Mouse (Mus musculus) MEL-GATA-1-ER (cell line): Measurements from ENCODE around the gene Prkacb.
"Not testable (repeated sequence)": the region's sequence is repeated elsewhere in the genome, so short reads cannot be mapped to it uniquely, and the experiment has no call there.

Experiments used
- DNase-seq: peaks from one replicate; pipeline ENCODE4 v3.0.0-alpha.2; 2012; ENCODE audit warnings: low read depth; ENCODE audit errors: extremely low read depth

The Prkacb gene

DNA sequence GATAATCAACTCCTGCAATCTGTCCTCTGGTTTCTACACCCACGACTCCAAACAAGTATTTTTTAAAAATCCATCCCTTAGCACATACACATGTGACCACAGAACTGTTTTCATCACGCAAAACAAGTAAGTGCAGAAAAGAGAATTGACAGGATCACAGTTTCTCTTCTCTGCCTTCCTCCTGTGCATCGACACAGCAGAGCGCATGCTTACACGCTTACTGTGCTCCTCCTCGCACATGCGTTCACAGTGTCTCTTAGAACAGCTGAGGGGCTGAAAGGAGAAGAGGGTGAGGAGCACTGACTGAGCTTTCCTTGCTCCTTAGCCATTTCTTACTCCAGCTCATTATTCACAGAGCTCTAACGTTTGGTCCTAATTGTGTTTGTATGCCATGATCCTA lies 33.9 kb downstream of the Prkacb start:
- DNase-seq = no peak

GRCm38 (mm10) chr3:146778451-146778850 lies 34.3 kb downstream of the Prkacb start:
- no peak for DNase-seq

GRCm38 (mm10) chr3:146776711-146777110 lies 36.1 kb downstream of the Prkacb start:
- no peak for DNase-seq

DNA sequence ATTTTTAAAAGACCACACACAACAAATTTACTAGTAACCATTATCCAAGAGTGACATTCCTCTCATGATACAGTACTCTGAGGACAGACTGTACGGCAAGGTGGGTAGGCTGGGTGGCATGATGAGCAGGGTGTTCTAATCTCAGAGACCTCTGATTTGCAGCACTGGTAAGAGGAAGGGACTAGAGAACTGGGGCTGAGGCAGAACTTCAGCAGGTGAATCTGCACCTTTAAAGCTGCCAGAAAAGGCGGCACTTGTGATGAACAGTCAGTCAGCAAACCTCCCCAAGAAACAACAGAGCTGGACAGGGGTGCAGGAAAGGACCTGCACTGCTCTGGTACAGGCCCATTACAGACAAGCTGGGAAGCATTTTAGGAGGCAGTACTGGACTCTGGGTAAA lies 41.9 kb downstream of the Prkacb start:
- DNase-seq = no peak

GRCm38 (mm10) chr3:146769940-146770659 lies 42.7 kb downstream of the Prkacb start:
- no peak for DNase-seq

DNA sequence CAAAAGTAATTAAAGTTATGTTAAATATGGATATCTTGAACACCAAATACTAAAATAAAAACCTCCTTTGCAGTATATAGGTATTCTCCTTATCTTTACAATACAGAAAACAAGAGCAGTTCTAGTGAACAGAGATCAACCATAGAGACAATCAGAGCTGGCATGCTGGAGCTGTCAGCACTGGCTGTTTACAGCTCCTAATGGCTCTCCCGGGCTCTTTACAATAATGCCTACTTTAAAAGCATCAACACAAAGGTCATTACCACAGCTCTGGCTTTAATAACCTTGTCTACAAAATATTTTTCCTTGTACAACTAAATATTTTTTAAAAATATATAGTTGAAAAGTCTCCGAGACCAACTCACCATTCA lies 43.2 kb downstream of the Prkacb start:
- DNase-seq = no peak

- DNase-seq = no peak
Measured at GRCm38 (mm10) chr3:146768921-146769320, 43.9 kb downstream of the Prkacb start.

GRCm38 (mm10) chr3:146768360-146768759 lies 44.4 kb downstream of the Prkacb start:
- DNase-seq = no peak

DNA sequence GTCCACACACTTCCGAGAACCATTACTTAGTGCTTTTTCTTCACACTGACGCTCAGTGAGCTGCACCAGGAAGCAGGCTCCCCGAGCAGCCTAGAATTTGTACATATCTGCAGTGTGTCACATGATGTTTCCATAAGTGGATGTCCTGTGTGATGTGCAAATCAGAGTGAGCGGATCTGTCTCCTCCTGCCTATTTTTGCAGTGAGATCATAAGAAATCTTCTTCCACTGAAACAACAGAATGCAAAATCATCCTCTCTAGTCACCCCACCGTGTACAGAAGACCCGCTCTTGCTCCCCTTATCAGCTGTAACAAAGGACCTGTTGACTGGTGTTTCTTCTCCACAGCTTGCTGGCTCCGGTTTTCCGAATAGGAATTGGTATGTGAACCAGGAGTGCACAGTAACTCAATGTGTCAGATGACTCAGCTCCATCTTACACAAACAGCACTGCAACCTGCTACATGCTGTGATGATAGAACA lies 46.0 kb downstream of the Prkacb start:
- DNase-seq = no peak

GRCm38 (mm10) chr3:146766071-146766605 lies 46.7 kb downstream of the Prkacb start:
- DNase-seq = no peak

- no peak for DNase-seq
Measured at GRCm38 (mm10) chr3:146764871-146765529, 47.8 kb downstream of the Prkacb start.

- DNase-seq = not testable (repeated sequence)
Measured at GRCm38 (mm10) chr3:146763054-146763453, 49.7 kb downstream of the Prkacb start.

DNA sequence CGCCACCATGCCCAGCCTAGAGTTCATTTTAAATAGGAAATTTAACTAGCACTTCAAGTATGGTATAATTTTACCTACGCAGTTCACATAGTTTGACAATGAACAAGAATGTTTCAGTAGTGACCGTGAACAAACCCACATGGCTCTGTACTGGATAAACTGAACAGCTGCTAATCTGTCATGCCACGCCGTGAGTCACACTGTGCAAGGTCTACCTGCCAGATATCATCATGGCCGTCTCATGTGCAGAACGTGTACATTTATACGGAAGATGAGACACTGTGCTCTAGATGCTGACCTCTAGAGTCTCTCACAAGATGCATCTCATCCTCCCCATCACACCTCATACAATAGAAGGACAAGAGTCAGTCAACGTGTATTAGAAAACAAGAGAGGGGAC lies 51.5 kb downstream of the Prkacb start:
- DNase-seq = no peak

DNA sequence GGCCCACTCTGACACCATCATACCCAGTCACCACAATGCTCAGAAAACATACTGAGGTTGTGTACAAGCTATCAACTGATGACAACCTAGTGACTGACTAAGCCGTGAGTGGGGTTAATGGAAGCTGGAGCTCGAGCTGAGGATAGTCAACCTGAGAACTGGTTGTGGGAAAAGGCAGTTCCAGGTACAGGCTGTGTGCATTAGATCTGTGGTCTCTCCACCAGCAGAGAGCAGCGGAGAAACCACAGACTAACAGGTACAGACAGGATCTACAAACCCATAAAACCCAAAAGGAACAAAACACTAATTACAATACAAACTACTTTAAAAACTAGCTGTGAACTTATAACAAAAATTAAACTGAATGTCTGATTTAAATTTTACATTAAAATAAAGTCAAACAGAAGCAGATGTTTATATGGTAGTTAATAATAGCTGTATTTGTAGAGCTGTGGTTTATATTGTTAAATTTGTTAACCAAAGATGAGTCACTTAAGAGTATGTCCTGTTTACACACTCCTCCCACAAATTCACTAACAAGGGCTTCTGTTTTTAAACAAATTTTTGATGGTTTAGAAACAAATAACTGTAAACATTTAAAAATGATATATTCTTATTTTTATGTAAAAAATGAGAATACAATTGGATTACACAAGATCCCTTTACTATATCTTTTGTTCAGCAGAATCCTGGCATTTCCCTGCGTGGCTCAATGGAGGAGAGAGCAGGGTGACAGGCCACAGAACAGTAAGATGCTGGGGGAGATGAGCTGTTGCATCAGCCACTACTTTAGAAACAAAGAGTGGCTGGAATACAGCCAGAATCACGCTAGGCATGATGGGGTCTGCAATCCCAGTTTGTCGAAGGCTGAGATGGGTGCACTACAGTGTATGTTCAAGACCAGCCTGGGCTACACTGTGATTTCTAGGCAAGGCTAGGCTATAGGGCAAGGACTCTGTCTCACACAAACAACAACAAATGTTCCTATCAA lies 54.5 kb downstream of the Prkacb start:
- no peak for DNase-seq

- no peak for DNase-seq
Measured at GRCm38 (mm10) chr3:146754270-146754669, 58.5 kb downstream of the Prkacb start.

DNA sequence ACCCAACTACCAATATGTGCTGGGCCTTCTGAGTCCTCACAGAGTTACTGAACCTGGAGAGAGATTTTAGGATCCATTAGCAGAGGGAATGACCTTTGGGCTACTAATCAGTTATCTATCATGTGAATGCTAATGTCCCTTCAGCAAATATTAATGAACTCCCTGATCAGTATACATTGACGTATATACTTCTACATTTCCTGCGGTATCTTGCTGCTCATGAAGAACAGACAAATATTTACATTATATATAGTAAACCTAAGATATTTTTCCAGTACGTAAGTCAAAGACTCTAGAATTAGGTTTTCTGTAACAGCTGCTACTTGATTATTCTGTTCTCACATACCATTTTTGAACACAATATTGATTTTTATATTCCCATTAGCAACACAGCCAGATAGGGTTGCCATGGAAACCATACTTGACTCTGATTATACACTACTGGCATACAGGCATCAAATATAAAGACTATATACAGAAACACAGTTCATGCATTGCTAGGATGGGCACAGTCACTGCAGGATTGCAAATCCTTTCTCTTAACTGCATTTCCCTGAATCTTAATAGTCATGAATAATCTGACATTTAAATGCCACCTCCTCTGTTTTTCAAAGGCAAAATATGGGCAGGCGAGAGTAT lies 71.1 kb downstream of the Prkacb start:
- DNase-seq = no peak

DNA sequence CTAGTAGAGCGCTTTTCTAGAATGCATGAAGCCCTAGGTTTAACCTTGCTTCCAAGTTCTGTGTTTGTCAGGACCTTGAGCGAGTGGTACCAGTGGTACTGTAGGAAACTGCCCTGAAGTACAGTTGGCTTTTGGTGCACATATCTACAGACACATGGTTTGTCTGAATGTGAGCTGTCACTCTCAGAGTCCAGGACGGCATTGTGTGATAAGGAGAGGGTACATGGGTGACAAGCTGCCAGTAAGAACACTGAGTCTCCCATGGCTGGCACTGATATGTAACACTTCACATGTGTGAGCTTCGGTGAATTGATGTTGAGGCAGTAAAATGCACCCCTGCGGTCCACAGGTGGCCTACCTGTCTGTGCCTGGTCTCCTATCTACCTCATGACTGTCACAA lies 71.6 kb downstream of the Prkacb start:
- no peak for DNase-seq

- DNase-seq = not testable (repeated sequence)
Measured at GRCm38 (mm10) chr3:146736186-146736585, 76.6 kb downstream of the Prkacb start.

DNA sequence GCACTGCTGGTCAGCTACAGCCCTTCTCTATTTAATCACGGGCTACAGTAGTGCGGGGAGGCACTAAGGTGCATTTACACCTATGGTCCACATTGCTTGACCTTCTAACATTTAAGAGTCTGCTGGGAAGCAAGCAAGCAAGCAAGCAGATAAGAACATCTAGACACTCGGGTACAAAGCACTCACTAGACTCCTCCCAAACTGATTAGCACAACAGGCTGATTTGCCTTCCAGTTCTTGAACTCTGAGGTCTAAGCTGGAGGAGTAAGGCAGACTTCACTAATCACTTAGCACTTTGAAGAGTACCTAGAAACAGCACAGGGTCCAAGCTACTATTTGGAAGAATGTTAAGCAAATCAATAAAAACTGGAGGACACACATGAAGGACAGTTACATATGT lies 77.1 kb downstream of the Prkacb start:
- DNase-seq = no peak

GRCm38 (mm10) chr3:146734907-146735629 lies 77.7 kb downstream of the Prkacb start:
- peak; percentile 11 for DNase-seq
